Mouse (Mus musculus) lung, postnatal 14 days (tissue): Measurements from ENCODE around the gene Wnt7b.

Source experiments
- DNase-seq: peaks from one replicate; pipeline ENCODE4 v3.0.0; 2021

Wnt7b gene

GRCm38 (mm10) chr15:85582356-85582910 is at the start of gene Wnt7b:
TSS of gene Wnt7b (minus strand) at chr15:85582473.
- DNase-seq, result no peak

- DNase-seq, result no peak
These were observed 49.3 kb upstream of the Wnt7b start for GRCm38 (mm10) chr15:85631591-85631990.

- no peak for DNase-seq
These were observed 47.8 kb upstream of the Wnt7b start for GRCm38 (mm10) chr15:85629924-85630545.

GRCm38 (mm10) chr15:85625666-85626279 is 43.5 kb upstream of the Wnt7b start:
- peak; percentile 60 for DNase-seq

- DNase-seq, result no peak
These were observed 39.9 kb upstream of the Wnt7b start for GRCm38 (mm10) chr15:85622213-85622612.

GRCm38 (mm10) chr15:85615537-85616100 is 33.3 kb upstream of the Wnt7b start:
- DNase-seq, result no peak

GRCm38 (mm10) chr15:85615075-85615474 is 32.8 kb upstream of the Wnt7b start:
- DNase-seq, result no peak

GRCm38 (mm10) chr15:85613358-85614266 is 31.3 kb upstream of the Wnt7b start:
- peak; percentile 70 for DNase-seq

- DNase-seq, result peak; percentile 69
These were observed 30.5 kb upstream of the Wnt7b start for GRCm38 (mm10) chr15:85612660-85613357.

- DNase-seq, result peak; percentile 77
These were observed 29.6 kb upstream of the Wnt7b start for GRCm38 (mm10) chr15:85611701-85612520.

- peak; percentile 88 for DNase-seq
These were observed 28.4 kb upstream of the Wnt7b start for GRCm38 (mm10) chr15:85610618-85611218.

GRCm38 (mm10) chr15:85610120-85610519 is 27.8 kb upstream of the Wnt7b start:
- no peak for DNase-seq

GRCm38 (mm10) chr15:85609266-85610004 is 27.2 kb upstream of the Wnt7b start:
- DNase-seq, result no peak

- DNase-seq, result no peak
These were observed 23.8 kb upstream of the Wnt7b start for GRCm38 (mm10) chr15:85605962-85606610.

GRCm38 (mm10) chr15:85604938-85605337 is 22.7 kb upstream of the Wnt7b start:
- DNase-seq, result no peak

- DNase-seq, result no peak
These were observed 22.2 kb upstream of the Wnt7b start for GRCm38 (mm10) chr15:85604507-85604906.

- DNase-seq, result no peak
These were observed 21.1 kb upstream of the Wnt7b start for GRCm38 (mm10) chr15:85603422-85603821.

GRCm38 (mm10) chr15:85602733-85603132 is 20.5 kb upstream of the Wnt7b start:
- DNase-seq, result no peak

- no peak for DNase-seq
These were observed 19.7 kb upstream of the Wnt7b start for GRCm38 (mm10) chr15:85602021-85602420.

GRCm38 (mm10) chr15:85601202-85601601 is 18.9 kb upstream of the Wnt7b start:
- no peak for DNase-seq
